8 mouse cellular contexts compared by ENCODE assay signal in genomic region chr11:49754958-49755665, GRCm38 (mm10). TPM values are rescaled to one million over a fixed set of nuclear protein-coding genes. Genes with fewer than 3 reads are reported as not detected.
DNase-seq lines count a peak whose midpoint lies in the region; ATAC-seq and TF ChIP-seq lines count a peak whose summit lies in the region.

No protein-coding gene starts in this region.

- no peaks in the 10 kb centered on the region for H3K36me3 ChIP-seq in lung, embryonic 16.5 days (ENCODE audit: control insufficient read depth, insufficient read depth, low read length)
- H3K36me3 ChIP-seq in forebrain, embryonic 15.5 days: no peaks in the 10 kb centered on the region
- no peaks in the 10 kb centered on the region for H3K36me3 ChIP-seq in midbrain, embryonic 13.5 days

- peak; percentile 13 for DNase-seq in adipocyte (ENCODE audit: low spot score)
- peak; percentile 70 for DNase-seq in gastrocnemius, adult 2 months
- no peak for DNase-seq in layer of hippocampus, postnatal 10 days (ENCODE audit: low spot score in 2 of 2)

- peak; percentile 68 to 69 for ATAC-seq in hematopoietic stem cell, adult 5-6 weeks (replicated peaks in 1 of 2; ENCODE audit: insufficient read depth in 1 of 2, low FRiP score in 2 of 2, low TSS enrichment in 1 of 2, low read depth in 1 of 2, poor library complexity in 2 of 2, severe bottlenecking in 2 of 2)
- peak; percentile 92 for ATAC-seq in lung, embryonic 16.5 days (ENCODE audit: low read depth)
- no peak for ATAC-seq in frontal cortex, adult (ENCODE audit: low TSS enrichment)
- no peak for ATAC-seq in forebrain, embryonic 15.5 days (replicated peaks)
- no peak for ATAC-seq in midbrain, embryonic 13.5 days

- no peaks in the 10 kb centered on the region for H3K27me3 ChIP-seq in lung, embryonic 16.5 days (ENCODE audit: control insufficient read depth, insufficient read depth, low read depth, low read length)
- H3K27me3 ChIP-seq in forebrain, embryonic 15.5 days: no peaks in the 10 kb centered on the region
- no peaks in the 10 kb centered on the region for H3K27me3 ChIP-seq in midbrain, embryonic 13.5 days

- intact Hi-C loops in gastrocnemius, adult 2 months (cut with DNase I): no loop called here

- H3K4me3 ChIP-seq in gastrocnemius, adult 2 months: peak overlapping the region; percentile 39
- no peak overlapping the region for H3K4me3 ChIP-seq in lung, embryonic 16.5 days (ENCODE audit: low read length)
- H3K4me3 ChIP-seq in forebrain, embryonic 15.5 days: no peak overlapping the region
- no peak overlapping the region for H3K4me3 ChIP-seq in midbrain, embryonic 13.5 days (replicated peaks)

- peak overlapping the region; percentile 73 for H3K27ac ChIP-seq in gastrocnemius, adult 2 months
- peak overlapping the region; percentile 19 for H3K27ac ChIP-seq in lung, embryonic 16.5 days (ENCODE audit: low read length)
- no peak overlapping the region for H3K27ac ChIP-seq in forebrain, embryonic 15.5 days (replicated peaks)
- H3K27ac ChIP-seq in midbrain, embryonic 13.5 days: no peak overlapping the region

- H3K4me2 ChIP-seq in lung, embryonic 16.5 days (ENCODE audit: low read depth, low read length): 0 out of 2 replicates have a peak overlapping the region, but pooled peaks have one; percentile 0
- H3K4me2 ChIP-seq in forebrain, embryonic 15.5 days (replicated peaks): no peak overlapping the region
- H3K4me2 ChIP-seq in midbrain, embryonic 13.5 days (replicated peaks): no peak overlapping the region

- TF ChIP-seq CTCF in gastrocnemius, adult 2 months (IDR thresholded peaks at IDR 0.05): no peak

- H3K9ac ChIP-seq in lung, embryonic 16.5 days (ENCODE audit: low read length): no peak overlapping the region
- H3K9ac ChIP-seq in forebrain, embryonic 15.5 days (replicated peaks): no peak overlapping the region
- H3K9ac ChIP-seq in midbrain, embryonic 13.5 days (replicated peaks): no peak overlapping the region

- no peaks in the 10 kb centered on the region for H3K9me3 ChIP-seq in lung, embryonic 16.5 days (ENCODE audit: control insufficient read depth, low read length)
- no peaks in the 10 kb centered on the region for H3K9me3 ChIP-seq in forebrain, embryonic 15.5 days
- H3K9me3 ChIP-seq in midbrain, embryonic 13.5 days: no peaks in the 10 kb centered on the region

- 23% methylated on average over 12 of the region's 12 CpGs for WGBS in lung, embryonic 16.5 days
- 58% methylated on average over 12 of the region's 12 CpGs for WGBS in forebrain, embryonic 15.5 days
- 62% methylated on average over 12 of the region's 12 CpGs for WGBS in midbrain, embryonic 13.5 days

- peaks cover 5% of the 10 kb centered on the region for H3K4me1 ChIP-seq in lung, embryonic 16.5 days (replicated peaks; ENCODE audit: control insufficient read depth, insufficient read depth, low read length)
- no peaks in the 10 kb centered on the region for H3K4me1 ChIP-seq in forebrain, embryonic 15.5 days
- H3K4me1 ChIP-seq in midbrain, embryonic 13.5 days (replicated peaks): no peaks in the 10 kb centered on the region

RNA-seq across cellular contexts. Expression of gene Gfpt2, which starts 38.9 kb away (rescaled TPM):
- total RNA-seq in gastrocnemius, adult 2 months (2021): 10 to 100 TPM in 1 of 2 experiments, 1 to 10 TPM in 1; 7.5 to 11.1 TPM
- 1.0 and 1.4 TPM in 2 replicates for total RNA-seq in hematopoietic stem cell, adult 5-6 weeks (2017)
- 9.7 and 11.8 TPM in 2 replicates for polyA plus RNA-seq in lung, embryonic 16.5 days (2015; fragmentation: Nextera tagmentation; extraction: Ambion mirVana)
- 9.3 and 11.1 TPM in 2 replicates for polyA plus RNA-seq in forebrain, embryonic 15.5 days (2015; fragmentation: Nextera tagmentation; extraction: Ambion mirVana)
- 1 to 10 TPM; 6.1 to 6.7 TPM for total RNA-seq in layer of hippocampus, postnatal 10 days (2021)
- polyA plus RNA-seq in midbrain, embryonic 13.5 days (2015; fragmentation: Nextera tagmentation; extraction: Ambion mirVana): 3.9 and 4.6 TPM in 2 replicates

RNA-seq across cellular contexts. Expression of gene Cnot6, which starts 42.6 kb away (rescaled TPM):
- 10 to 100 TPM in 1 of 2 experiments, 1 to 10 TPM in 1; 8.1 to 14.5 TPM for total RNA-seq in gastrocnemius, adult 2 months (2021)
- 55.0 and 95.4 TPM in 2 replicates for total RNA-seq in hematopoietic stem cell, adult 5-6 weeks (2017)
- polyA plus RNA-seq in lung, embryonic 16.5 days (2015; fragmentation: Nextera tagmentation; extraction: Ambion mirVana): 54.2 and 57.1 TPM in 2 replicates
- polyA plus RNA-seq in forebrain, embryonic 15.5 days (2015; fragmentation: Nextera tagmentation; extraction: Ambion mirVana): 69.9 and 78.7 TPM in 2 replicates
- total RNA-seq in layer of hippocampus, postnatal 10 days (2021): 10 to 100 TPM; 49.8 to 51.1 TPM
- 65.6 and 65.8 TPM in 2 replicates for polyA plus RNA-seq in midbrain, embryonic 13.5 days (2015; fragmentation: Nextera tagmentation; extraction: Ambion mirVana)

Comparison
In these comparisons a context has a peak if more than half of its experiments do, and no peak if none do; other contexts are left out.
1. DNase-seq: peak in adipocyte (single experiment) and gastrocnemius, adult 2 months (single experiment); none in layer of hippocampus, postnatal 10 days (0 of 2).
2. H3K27ac ChIP-seq: peak in gastrocnemius, adult 2 months (single experiment) and lung, embryonic 16.5 days (single experiment); none in forebrain, embryonic 15.5 days (single experiment) and midbrain, embryonic 13.5 days (single experiment).
3. ATAC-seq: peak in hematopoietic stem cell, adult 5-6 weeks (2 of 2) and lung, embryonic 16.5 days (single experiment); none in frontal cortex, adult (single experiment), forebrain, embryonic 15.5 days (single experiment) and midbrain, embryonic 13.5 days (single experiment).